Mouse (Mus musculus): Measurements from ENCODE around the gene Anapc11. TPM values are rescaled to one million over a fixed set of nuclear protein-coding genes. Genes with fewer than 3 reads are reported as not detected.

Gene Anapc11
- polyA plus RNA-seq, 1 experiment from 2014 or later, result 208 TPM

- H3K27ac ChIP-seq (replicated peaks), result no peak overlapping the region
- no peaks in the 10 kb centered on the region for H3K27me3 ChIP-seq (replicated peaks)
- no peak overlapping the region for H3K4me2 ChIP-seq
- no peaks in the 10 kb centered on the region for H3K9me3 ChIP-seq (replicated peaks)
- no peak overlapping the region for H3K9ac ChIP-seq (replicated peaks)
- no peak for ATAC-seq (ENCODE audit: low FRiP score)
- H3K36me3 ChIP-seq, result peaks cover 92% of the 10 kb centered on the region
- H3K4me3 ChIP-seq (replicated peaks), result no peak overlapping the region
- 97% methylated on average over 13 of the region's 13 CpGs for WGBS
- H3K4me1 ChIP-seq, result 0 out of 2 replicates have a peak, but pooled peaks cover 1% of the 10 kb centered on the region
Measured at GRCm38 (mm10) chr11:120562949-120563348, 35.3 kb upstream of the Anapc11 start.

- no peaks in the 10 kb centered on the region for H3K9me3 ChIP-seq (replicated peaks)
- no peak overlapping the region for H3K4me2 ChIP-seq
- WGBS, result 90% methylated on average over 9 of the region's 9 CpGs
- H3K36me3 ChIP-seq, result peaks cover 91% of the 10 kb centered on the region
- H3K27ac ChIP-seq (replicated peaks), result no peak overlapping the region
- no peak for ATAC-seq (ENCODE audit: low FRiP score)
- no peak overlapping the region for H3K9ac ChIP-seq (replicated peaks)
- H3K4me1 ChIP-seq, result 0 out of 2 replicates have a peak, but pooled peaks cover 4% of the 10 kb centered on the region
- no peak overlapping the region for H3K4me3 ChIP-seq (replicated peaks)
- no peaks in the 10 kb centered on the region for H3K27me3 ChIP-seq (replicated peaks)
Measured at GRCm38 (mm10) chr11:120565114-120565513, 33.1 kb upstream of the Anapc11 start.

GRCm38 (mm10) chr11:120568324-120568723 lies 29.9 kb upstream of the Anapc11 start:
- Histone ChIP-seq H3K27ac (replicated peaks) (no peak overlapping the region), H3K9me3 (replicated peaks) (no peaks in the 10 kb centered on the region), H3K27me3 (replicated peaks) (no peaks in the 10 kb centered on the region), H3K4me2 (no peak overlapping the region), H3K4me3 (replicated peaks) (no peak overlapping the region), H3K9ac (replicated peaks) (no peak overlapping the region), H3K36me3 (peaks cover 73% of the 10 kb centered on the region), H3K4me1 (peaks cover 16% of the 10 kb centered on the region)
- no peak for ATAC-seq (ENCODE audit: low FRiP score)
- 91% methylated on average over 6 of the region's 6 CpGs for WGBS

- no peak for ATAC-seq (ENCODE audit: low FRiP score)
- no peaks in the 10 kb centered on the region for H3K27me3 ChIP-seq (replicated peaks)
- H3K4me3 ChIP-seq (replicated peaks), result peak overlapping the region; percentile 83; the same call in 1 of the 2 replicates
- peaks cover 28% of the 10 kb centered on the region for H3K4me1 ChIP-seq
- 88% methylated on average over 3 of the region's 3 CpGs for WGBS
- no peaks in the 10 kb centered on the region for H3K9me3 ChIP-seq (replicated peaks)
- H3K36me3 ChIP-seq, result peaks cover 45% of the 10 kb centered on the region
- no peak overlapping the region for H3K27ac ChIP-seq (replicated peaks)
- H3K4me2 ChIP-seq, result peak overlapping the region; percentile 82
- peak overlapping the region; percentile 82 for H3K9ac ChIP-seq (replicated peaks)
Measured at GRCm38 (mm10) chr11:120571122-120571521, 27.1 kb upstream of the Anapc11 start.

- H3K27ac ChIP-seq (replicated peaks), result peak overlapping the region; percentile 91
- WGBS, result 14% methylated on average over 11 of the region's 11 CpGs
- no peaks in the 10 kb centered on the region for H3K9me3 ChIP-seq (replicated peaks)
- H3K4me2 ChIP-seq, result peak overlapping the region; percentile 82
- ATAC-seq (ENCODE audit: low FRiP score), result no peak
- peaks cover 39% of the 10 kb centered on the region for H3K36me3 ChIP-seq
- H3K4me3 ChIP-seq (replicated peaks), result peak overlapping the region; percentile 83
- no peaks in the 10 kb centered on the region for H3K27me3 ChIP-seq (replicated peaks)
- H3K4me1 ChIP-seq, result peaks cover 28% of the 10 kb centered on the region
- H3K9ac ChIP-seq (replicated peaks), result peak overlapping the region; percentile 82
Measured at GRCm38 (mm10) chr11:120571754-120572416, 26.3 kb upstream of the Anapc11 start.

GRCm38 (mm10) chr11:120572417-120572751 lies 25.8 kb upstream of the Anapc11 start:
- H3K4me2 ChIP-seq, result peak overlapping the region; percentile 82
- peak overlapping the region; percentile 82 for H3K9ac ChIP-seq (replicated peaks)

GRCm38 (mm10) chr11:120572752-120573584 lies 25.3 kb upstream of the Anapc11 start, which contains the start of gene P4hb:
P4hb (minus strand) TSS chr11:120573253.
- Histone ChIP-seq H3K4me2 (peak within 1 kb of the TSS; percentile 88), H3K9me3 (replicated peaks) (no peaks in the 10 kb centered on the region), H3K27ac (replicated peaks) (peak within 1 kb of the TSS; percentile 91), H3K27me3 (replicated peaks) (no peaks in the 10 kb centered on the region), H3K4me3 (replicated peaks) (peak within 1 kb of the TSS; percentile 83), H3K9ac (replicated peaks) (peak within 1 kb of the TSS; percentile 82), H3K4me1 (peaks cover 27% of the 10 kb centered on the region), H3K36me3 (peaks cover 37% of the 10 kb centered on the region)
- WGBS, result under 1% methylated on average over 94 of the region's 94 CpGs
- ATAC-seq (ENCODE audit: low FRiP score), result peak; percentile 97

More at GRCm38 (mm10) chr11:120572417-120572751, 25.8 kb upstream of the Anapc11 start:
- H3K27ac ChIP-seq (replicated peaks), result peak overlapping the region; percentile 91
- peak overlapping the region; percentile 83 for H3K4me3 ChIP-seq (replicated peaks)
- H3K36me3 ChIP-seq, result peaks cover 37% of the 10 kb centered on the region
- no peaks in the 10 kb centered on the region for H3K27me3 ChIP-seq (replicated peaks)
- H3K9me3 ChIP-seq (replicated peaks), result no peaks in the 10 kb centered on the region
- peak; percentile 37; the same call in 1 of the 2 replicates for ATAC-seq (ENCODE audit: low FRiP score)
- under 1% methylated on average over 20 of the region's 24 CpGs for WGBS
- H3K4me1 ChIP-seq, result peaks cover 28% of the 10 kb centered on the region

- Histone ChIP-seq H3K36me3 (peaks cover 37% of the 10 kb centered on the region), H3K4me2 (peak overlapping the region; percentile 88), H3K9ac (replicated peaks) (peak overlapping the region; percentile 74), H3K27ac (replicated peaks) (peak overlapping the region; percentile 91), H3K4me1 (peaks cover 25% of the 10 kb centered on the region), H3K27me3 (replicated peaks) (no peaks in the 10 kb centered on the region), H3K4me3 (replicated peaks) (peak overlapping the region; percentile 83), H3K9me3 (replicated peaks) (no peaks in the 10 kb centered on the region)
- ATAC-seq (ENCODE audit: low FRiP score), result peak; percentile 9
- under 1% methylated on average over 23 of the region's 23 CpGs for WGBS
Measured at GRCm38 (mm10) chr11:120573585-120574277, 24.5 kb upstream of the Anapc11 start.

GRCm38 (mm10) chr11:120574278-120574600 lies 24.0 kb upstream of the Anapc11 start:
- Histone ChIP-seq H3K4me1 (peaks cover 30% of the 10 kb centered on the region), H3K9ac (replicated peaks) (peak overlapping the region; percentile 74), H3K27ac (replicated peaks) (no peak overlapping the region; the same call in 1 of the 2 replicates), H3K9me3 (replicated peaks) (no peaks in the 10 kb centered on the region), H3K27me3 (replicated peaks) (no peaks in the 10 kb centered on the region), H3K4me3 (replicated peaks) (peak overlapping the region; percentile 83), H3K36me3 (peaks cover 41% of the 10 kb centered on the region), H3K4me2 (peak overlapping the region; percentile 88)
- no peak for ATAC-seq (ENCODE audit: low FRiP score)
- WGBS, result 45% methylated on average over 5 of the region's 5 CpGs

- H3K4me3 ChIP-seq (replicated peaks), result no peak overlapping the region
- H3K4me1 ChIP-seq, result peaks cover 38% of the 10 kb centered on the region
- H3K9ac ChIP-seq (replicated peaks), result no peak overlapping the region
- H3K27me3 ChIP-seq (replicated peaks), result no peaks in the 10 kb centered on the region
- H3K27ac ChIP-seq (replicated peaks), result no peak overlapping the region
- ATAC-seq (ENCODE audit: low FRiP score), result no peak
- H3K36me3 ChIP-seq, result peaks cover 39% of the 10 kb centered on the region
- WGBS, result 81% methylated on average over 2 of the region's 2 CpGs
- H3K4me2 ChIP-seq, result no peak overlapping the region
- no peaks in the 10 kb centered on the region for H3K9me3 ChIP-seq (replicated peaks)
Measured at GRCm38 (mm10) chr11:120575046-120575445, 23.2 kb upstream of the Anapc11 start.

GRCm38 (mm10) chr11:120575940-120576339 lies 22.3 kb upstream of the Anapc11 start:
- Histone ChIP-seq H3K27me3 (replicated peaks) (no peaks in the 10 kb centered on the region), H3K4me3 (replicated peaks) (no peak overlapping the region), H3K4me1 (peaks cover 44% of the 10 kb centered on the region), H3K27ac (replicated peaks) (no peak overlapping the region), H3K4me2 (no peak overlapping the region), H3K9ac (replicated peaks) (no peak overlapping the region), H3K36me3 (peaks cover 31% of the 10 kb centered on the region), H3K9me3 (replicated peaks) (no peaks in the 10 kb centered on the region)
- no peak for ATAC-seq (ENCODE audit: low FRiP score)
